Mouse (Mus musculus): Measurements from ENCODE around the gene Kcnt1. TPM values are rescaled to one million over a fixed set of nuclear protein-coding genes. Genes with fewer than 3 reads are reported as not detected.

Kcnt1 gene
- polyA plus RNA-seq, 1 experiment from 2014 or later = 0.13 TPM

DNA sequence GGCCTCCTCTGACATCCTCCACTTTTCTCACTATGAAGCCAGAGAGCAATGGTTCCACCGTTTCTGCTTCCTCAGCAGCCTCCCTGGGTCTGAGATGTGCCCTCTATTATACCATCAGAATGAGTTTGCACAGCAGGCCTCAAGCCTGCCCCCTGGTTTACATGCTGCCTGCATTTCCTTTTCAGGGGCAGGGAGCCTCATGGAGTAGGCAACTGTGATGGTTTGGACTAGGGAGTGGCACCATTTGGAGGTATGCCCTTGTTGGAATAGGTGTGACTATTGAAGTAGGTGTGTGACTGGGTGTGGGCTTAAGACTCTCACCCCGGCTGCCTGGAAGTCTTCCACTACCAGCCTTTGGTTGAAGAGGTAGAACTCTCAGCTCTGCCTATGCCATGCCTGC, 60.3 kb downstream of the Kcnt1 start:
- peaks cover 4% of the 10 kb centered on the region; the same call in 1 of the 2 replicates for H3K36me3 ChIP-seq (ENCODE audit: control insufficient read depth, insufficient read depth)
- H3K4me2 ChIP-seq (ENCODE audit: low read depth, low read length) = no peak overlapping the region
- H3K27me3 ChIP-seq (ENCODE audit: control insufficient read depth, insufficient read depth, low read length) = no peaks in the 10 kb centered on the region
- no peak overlapping the region for H3K27ac ChIP-seq (ENCODE audit: low read length)
- no peaks in the 10 kb centered on the region for H3K9me3 ChIP-seq (replicated peaks; ENCODE audit: control insufficient read depth, low read length)
- H3K4me1 ChIP-seq (ENCODE audit: control insufficient read depth, insufficient read depth, low read length) = no peaks in the 10 kb centered on the region; the same call in 1 of the 2 replicates
- 75% methylated on average over 2 of the region's 2 CpGs for WGBS
- no peak for ATAC-seq (replicated peaks; ENCODE audit: extremely low read depth, insufficient read depth, low FRiP score)
- H3K4me3 ChIP-seq (ENCODE audit: low read length) = no peak overlapping the region
- no peak overlapping the region for H3K9ac ChIP-seq (ENCODE audit: low read length)

DNA sequence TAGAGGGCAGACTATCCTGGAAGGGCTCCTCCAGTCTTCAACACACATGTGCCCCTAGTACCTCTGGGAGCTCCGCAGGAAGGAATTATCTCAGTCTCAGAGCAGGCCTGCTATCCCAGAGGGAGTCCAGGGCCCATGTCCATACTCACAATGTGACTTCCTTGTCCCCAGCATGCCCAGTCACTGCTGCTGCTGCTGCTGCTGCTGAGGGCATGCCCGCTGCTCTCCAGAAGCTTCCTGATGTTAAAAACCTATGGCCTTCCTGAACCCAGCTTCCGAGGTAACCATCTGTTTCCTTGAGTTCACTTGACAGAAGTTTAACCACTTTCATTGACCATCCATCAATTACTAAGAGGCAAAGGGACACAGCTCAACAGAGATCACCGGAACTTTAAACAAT, 61.4 kb downstream of the Kcnt1 start:
- Histone ChIP-seq H3K9ac (ENCODE audit: low read length) (no peak overlapping the region), H3K36me3 (ENCODE audit: control insufficient read depth, insufficient read depth) (peaks cover 8% of the 10 kb centered on the region; the same call in 1 of the 2 replicates), H3K4me2 (ENCODE audit: low read depth, low read length) (no peak overlapping the region), H3K4me1 (ENCODE audit: control insufficient read depth, insufficient read depth, low read length) (no peaks in the 10 kb centered on the region; the same call in 1 of the 2 replicates), H3K9me3 (replicated peaks; ENCODE audit: control insufficient read depth, low read length) (no peaks in the 10 kb centered on the region), H3K27ac (ENCODE audit: low read length) (no peak overlapping the region), H3K4me3 (ENCODE audit: low read length) (no peak overlapping the region), H3K27me3 (ENCODE audit: control insufficient read depth, insufficient read depth, low read length) (no peaks in the 10 kb centered on the region)
- ATAC-seq (replicated peaks; ENCODE audit: extremely low read depth, insufficient read depth, low FRiP score) = no peak
- 88% methylated on average over 4 of the region's 4 CpGs for WGBS

DNA sequence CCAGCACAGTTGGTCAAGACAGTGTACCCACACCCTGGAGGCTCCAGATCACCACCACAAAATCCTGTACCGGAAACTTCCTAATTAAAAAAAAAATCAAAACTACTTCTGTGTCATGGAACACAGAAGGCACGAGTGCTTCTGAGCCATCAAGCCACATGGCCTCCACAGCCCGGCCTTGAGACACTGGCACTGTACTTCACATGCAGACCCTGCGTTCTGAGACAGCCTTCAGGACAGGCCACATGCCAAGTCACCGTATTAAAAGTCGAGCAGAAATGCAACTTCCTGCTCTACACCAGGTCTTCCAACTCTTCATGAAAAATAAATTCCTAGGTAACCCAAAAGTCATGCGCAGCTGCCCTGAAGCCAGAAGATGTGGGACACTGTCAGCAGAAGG, 64.3 kb downstream of the Kcnt1 start:
- 90% methylated on average over 7 of the region's 7 CpGs for WGBS
- H3K27me3 ChIP-seq (ENCODE audit: control insufficient read depth, insufficient read depth, low read length) = no peaks in the 10 kb centered on the region
- no peak for ATAC-seq (replicated peaks; ENCODE audit: extremely low read depth, insufficient read depth, low FRiP score)
- H3K4me2 ChIP-seq (ENCODE audit: low read depth, low read length) = no peak overlapping the region
- H3K27ac ChIP-seq (ENCODE audit: low read length) = no peak overlapping the region
- no peak overlapping the region for H3K4me3 ChIP-seq (ENCODE audit: low read length)
- peaks cover 18% of the 10 kb centered on the region for H3K36me3 ChIP-seq (ENCODE audit: control insufficient read depth, insufficient read depth)
- H3K9me3 ChIP-seq (replicated peaks; ENCODE audit: control insufficient read depth, low read length) = no peaks in the 10 kb centered on the region
- no peak overlapping the region for H3K9ac ChIP-seq (ENCODE audit: low read length)
- no peaks in the 10 kb centered on the region for H3K4me1 ChIP-seq (ENCODE audit: control insufficient read depth, insufficient read depth, low read length)

DNA sequence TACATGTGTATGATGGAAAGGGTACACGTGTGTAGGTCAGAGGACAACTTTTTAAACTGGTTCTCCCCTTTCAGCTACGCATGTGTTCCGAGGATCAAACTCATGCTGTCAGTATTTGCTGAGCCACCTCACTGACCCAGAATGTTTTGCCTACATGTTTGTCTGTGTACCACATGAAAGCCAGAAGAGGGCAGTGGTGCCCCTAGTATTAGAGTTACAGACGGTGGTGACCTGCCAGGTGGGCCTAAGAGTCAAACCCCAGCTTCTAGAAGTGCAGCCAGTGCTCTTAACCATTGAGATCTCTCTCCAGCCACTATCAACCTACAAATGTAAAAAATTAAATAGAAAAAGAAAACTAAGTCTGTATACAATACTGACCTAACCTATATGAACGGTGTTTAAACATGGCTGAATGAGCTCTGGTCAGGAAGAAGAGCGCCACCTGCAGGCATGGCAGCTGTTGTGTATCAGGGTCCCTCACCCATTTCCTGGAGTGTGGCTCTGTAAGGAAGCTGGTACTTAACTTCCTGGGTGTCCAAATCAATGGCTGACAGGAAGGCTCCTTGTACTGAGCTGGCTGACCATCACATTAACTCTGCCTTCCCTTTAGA, 67.8 kb downstream of the Kcnt1 start:
- no peak overlapping the region for H3K4me3 ChIP-seq (ENCODE audit: low read length)
- no peak overlapping the region for H3K4me2 ChIP-seq (ENCODE audit: low read depth, low read length)
- peaks cover 36% of the 10 kb centered on the region for H3K36me3 ChIP-seq (ENCODE audit: control insufficient read depth, insufficient read depth)
- H3K27me3 ChIP-seq (ENCODE audit: control insufficient read depth, insufficient read depth, low read length) = no peaks in the 10 kb centered on the region
- no peaks in the 10 kb centered on the region for H3K4me1 ChIP-seq (ENCODE audit: control insufficient read depth, insufficient read depth, low read length)
- 80% methylated on average over 6 of the region's 6 CpGs for WGBS
- ATAC-seq (replicated peaks; ENCODE audit: extremely low read depth, insufficient read depth, low FRiP score) = no peak
- no peak overlapping the region for H3K27ac ChIP-seq (ENCODE audit: low read length)
- H3K9me3 ChIP-seq (replicated peaks; ENCODE audit: control insufficient read depth, low read length) = no peaks in the 10 kb centered on the region
- H3K9ac ChIP-seq (ENCODE audit: low read length) = no peak overlapping the region

DNA sequence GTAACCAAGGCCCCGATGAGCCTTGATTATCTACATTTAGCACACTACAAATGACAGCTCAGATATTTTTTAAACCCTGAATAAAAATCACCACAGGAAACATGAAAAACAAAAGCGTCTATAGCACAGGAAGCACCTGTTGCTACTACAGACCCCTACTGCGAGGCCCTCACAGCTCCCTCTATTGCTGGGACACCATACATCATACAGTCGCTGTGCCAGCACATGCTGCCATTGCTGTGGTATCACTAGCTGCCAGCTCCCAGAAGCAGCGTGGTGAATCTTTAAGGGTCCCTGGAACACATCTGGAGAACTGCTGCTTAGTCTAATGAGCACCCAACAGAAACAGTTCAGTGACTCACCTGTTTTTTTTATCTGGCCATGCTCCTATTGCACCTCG, 77.0 kb downstream of the Kcnt1 start:
- WGBS = 75% methylated on average over 6 of the region's 6 CpGs
- no peaks in the 10 kb centered on the region for H3K4me1 ChIP-seq (ENCODE audit: control insufficient read depth, insufficient read depth, low read length)
- H3K27me3 ChIP-seq (ENCODE audit: control insufficient read depth, insufficient read depth, low read length) = no peaks in the 10 kb centered on the region
- H3K9ac ChIP-seq (ENCODE audit: low read length) = no peak overlapping the region
- H3K9me3 ChIP-seq (replicated peaks; ENCODE audit: control insufficient read depth, low read length) = no peaks in the 10 kb centered on the region
- H3K27ac ChIP-seq (ENCODE audit: low read length) = no peak overlapping the region
- peaks cover 47% of the 10 kb centered on the region for H3K36me3 ChIP-seq (ENCODE audit: control insufficient read depth, insufficient read depth)
- ATAC-seq (replicated peaks; ENCODE audit: extremely low read depth, insufficient read depth, low FRiP score) = no peak; the same call in 1 of the 2 replicates
- no peak overlapping the region for H3K4me2 ChIP-seq (ENCODE audit: low read depth, low read length)
- H3K4me3 ChIP-seq (ENCODE audit: low read length) = no peak overlapping the region

DNA sequence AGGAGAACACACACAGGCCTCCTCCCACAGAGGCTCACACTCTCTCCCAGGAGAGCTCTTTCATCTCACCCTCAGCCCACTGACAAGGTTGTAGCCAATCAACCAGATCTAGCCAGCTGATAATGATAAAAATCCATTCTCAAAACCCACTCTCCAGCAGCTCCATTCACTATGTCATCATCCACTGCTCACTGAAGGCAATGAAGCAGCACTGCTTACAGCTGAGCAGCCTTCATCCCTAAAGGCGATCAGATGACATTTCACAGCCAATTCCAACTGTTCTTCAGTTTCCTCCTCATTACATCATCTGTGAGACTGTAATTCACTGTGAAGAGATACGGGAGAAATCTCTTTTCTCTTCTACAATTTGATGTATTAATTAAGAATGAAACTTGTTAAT, 80.3 kb downstream of the Kcnt1 start:
- Histone ChIP-seq H3K9ac (ENCODE audit: low read length) (no peak overlapping the region), H3K27ac (ENCODE audit: low read length) (no peak overlapping the region), H3K4me2 (ENCODE audit: low read depth, low read length) (no peak overlapping the region), H3K36me3 (ENCODE audit: control insufficient read depth, insufficient read depth) (peaks cover 39% of the 10 kb centered on the region), H3K4me1 (ENCODE audit: control insufficient read depth, insufficient read depth, low read length) (no peaks in the 10 kb centered on the region), H3K27me3 (ENCODE audit: control insufficient read depth, insufficient read depth, low read length) (no peaks in the 10 kb centered on the region), H3K4me3 (ENCODE audit: low read length) (no peak overlapping the region), H3K9me3 (replicated peaks; ENCODE audit: control insufficient read depth, low read length) (no peaks in the 10 kb centered on the region)
- 89% methylated on average over 2 of the region's 2 CpGs for WGBS
- ATAC-seq (replicated peaks; ENCODE audit: extremely low read depth, insufficient read depth, low FRiP score) = no peak

DNA sequence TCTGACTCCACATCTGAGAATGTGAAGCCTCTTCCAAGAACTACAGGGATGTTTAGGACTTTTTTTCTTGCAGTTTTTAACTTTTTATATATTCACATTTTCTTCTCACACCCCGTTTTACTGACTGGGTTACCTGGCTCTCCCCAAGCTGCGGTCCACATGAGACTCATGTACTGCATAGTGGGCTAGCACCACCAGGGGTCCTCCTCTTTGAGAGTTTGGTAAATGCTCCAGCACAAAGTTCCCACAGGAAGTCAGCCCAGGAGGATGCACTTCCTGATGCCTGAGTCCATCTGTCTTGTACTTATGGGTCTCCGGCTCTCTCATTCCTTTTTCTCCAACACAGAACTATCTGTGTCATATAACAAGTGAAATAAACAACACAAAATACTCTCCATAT, 84.4 kb downstream of the Kcnt1 start:
- WGBS = 75% methylated on average over 3 of the region's 3 CpGs
- no peaks in the 10 kb centered on the region for H3K27me3 ChIP-seq (ENCODE audit: control insufficient read depth, insufficient read depth, low read length)
- no peak for ATAC-seq (replicated peaks; ENCODE audit: extremely low read depth, insufficient read depth, low FRiP score)

DNA sequence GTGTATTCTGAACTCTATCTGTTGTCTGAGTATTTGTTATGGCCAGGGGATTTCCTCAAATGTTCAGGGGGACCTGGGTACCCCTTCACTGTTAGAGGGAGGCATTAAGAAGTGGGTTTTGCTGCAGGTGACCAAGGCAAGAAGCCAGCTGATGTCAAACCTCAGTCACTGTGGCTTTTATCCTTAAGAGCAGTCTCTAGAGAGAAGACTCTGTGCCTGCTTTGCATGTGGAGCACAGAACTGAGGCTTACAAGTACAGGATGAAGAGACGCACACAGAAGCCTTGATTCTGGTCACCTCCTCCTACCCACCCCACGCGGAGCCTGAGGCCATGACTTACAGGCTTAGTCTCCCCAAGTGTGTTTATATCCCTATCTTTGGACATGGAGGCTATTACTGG, 85.8 kb downstream of the Kcnt1 start:
- H3K4me3 ChIP-seq (ENCODE audit: low read length) = no peak overlapping the region
- WGBS = 97% methylated on average over 3 of the region's 3 CpGs
- no peak overlapping the region for H3K9ac ChIP-seq (ENCODE audit: low read length)
- no peaks in the 10 kb centered on the region for H3K9me3 ChIP-seq (replicated peaks; ENCODE audit: control insufficient read depth, low read length)
- ATAC-seq (replicated peaks; ENCODE audit: extremely low read depth, insufficient read depth, low FRiP score) = no peak
- no peaks in the 10 kb centered on the region for H3K4me1 ChIP-seq (ENCODE audit: control insufficient read depth, insufficient read depth, low read length)
- peaks cover 21% of the 10 kb centered on the region for H3K36me3 ChIP-seq (ENCODE audit: control insufficient read depth, insufficient read depth)
- no peak overlapping the region for H3K4me2 ChIP-seq (ENCODE audit: low read depth, low read length)
- H3K27ac ChIP-seq (ENCODE audit: low read length) = no peak overlapping the region
- H3K27me3 ChIP-seq (ENCODE audit: control insufficient read depth, insufficient read depth, low read length) = no peaks in the 10 kb centered on the region

More for the DNA sequence above, 84.4 kb downstream of the Kcnt1 start:
- Histone ChIP-seq H3K27ac (ENCODE audit: low read length) (no peak overlapping the region), H3K36me3 (ENCODE audit: control insufficient read depth, insufficient read depth) (peaks cover 31% of the 10 kb centered on the region), H3K4me3 (ENCODE audit: low read length) (no peak overlapping the region), H3K9ac (ENCODE audit: low read length) (no peak overlapping the region), H3K4me1 (ENCODE audit: control insufficient read depth, insufficient read depth, low read length) (no peaks in the 10 kb centered on the region), H3K9me3 (replicated peaks; ENCODE audit: control insufficient read depth, low read length) (no peaks in the 10 kb centered on the region), H3K4me2 (ENCODE audit: low read depth, low read length) (no peak overlapping the region)

Data from heart, embryonic 16.5 days (tissue).